Mouse (Mus musculus): Measurements from ENCODE around the gene Fbxw5.

Fbxw5 gene

DNA sequence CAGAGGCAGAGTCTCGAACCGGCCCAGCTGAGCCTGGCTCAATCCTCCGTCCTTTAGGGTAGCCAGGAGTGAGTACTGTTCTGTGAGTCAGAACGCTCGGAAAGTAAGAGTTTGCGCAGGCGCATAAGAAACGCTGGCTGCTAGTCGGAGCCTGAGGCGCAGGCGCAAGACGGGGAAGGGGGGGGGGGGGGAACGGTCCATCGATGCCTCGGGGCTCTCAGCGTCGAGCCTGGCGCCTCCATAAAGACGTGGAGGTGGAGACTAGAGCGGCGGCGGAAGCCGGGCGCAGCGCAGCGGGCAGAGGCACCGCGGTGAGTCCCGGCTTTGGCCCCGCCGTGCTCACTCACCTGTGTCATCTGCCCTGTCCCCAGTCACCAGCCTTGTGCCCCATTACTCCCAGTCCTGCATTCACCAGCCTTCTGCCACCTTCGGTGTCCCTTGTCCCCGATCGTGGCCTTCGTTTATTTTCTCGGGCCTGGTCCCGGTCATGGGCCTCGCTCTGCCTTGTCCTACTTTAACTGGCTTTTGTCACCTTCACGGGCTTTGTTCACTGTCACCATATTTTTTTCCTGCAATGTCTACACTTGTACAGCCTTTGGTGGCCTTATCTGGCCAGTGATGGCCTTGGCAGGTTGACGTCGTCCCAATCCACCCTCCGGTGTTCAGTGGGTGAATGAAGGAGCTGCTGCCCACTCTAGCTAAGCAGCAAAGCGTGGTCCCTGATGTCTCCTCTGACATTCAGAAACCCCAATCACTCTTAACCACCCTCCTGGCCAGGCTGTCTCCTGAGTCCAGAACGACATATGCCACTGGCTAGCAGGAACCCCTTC lies at the start of gene Fbxw5:
Fbxw5 (plus strand) TSS at position 175 of the 830 bp plus-strand sequence.
- peak; percentile 90 for DNase-seq

DNA sequence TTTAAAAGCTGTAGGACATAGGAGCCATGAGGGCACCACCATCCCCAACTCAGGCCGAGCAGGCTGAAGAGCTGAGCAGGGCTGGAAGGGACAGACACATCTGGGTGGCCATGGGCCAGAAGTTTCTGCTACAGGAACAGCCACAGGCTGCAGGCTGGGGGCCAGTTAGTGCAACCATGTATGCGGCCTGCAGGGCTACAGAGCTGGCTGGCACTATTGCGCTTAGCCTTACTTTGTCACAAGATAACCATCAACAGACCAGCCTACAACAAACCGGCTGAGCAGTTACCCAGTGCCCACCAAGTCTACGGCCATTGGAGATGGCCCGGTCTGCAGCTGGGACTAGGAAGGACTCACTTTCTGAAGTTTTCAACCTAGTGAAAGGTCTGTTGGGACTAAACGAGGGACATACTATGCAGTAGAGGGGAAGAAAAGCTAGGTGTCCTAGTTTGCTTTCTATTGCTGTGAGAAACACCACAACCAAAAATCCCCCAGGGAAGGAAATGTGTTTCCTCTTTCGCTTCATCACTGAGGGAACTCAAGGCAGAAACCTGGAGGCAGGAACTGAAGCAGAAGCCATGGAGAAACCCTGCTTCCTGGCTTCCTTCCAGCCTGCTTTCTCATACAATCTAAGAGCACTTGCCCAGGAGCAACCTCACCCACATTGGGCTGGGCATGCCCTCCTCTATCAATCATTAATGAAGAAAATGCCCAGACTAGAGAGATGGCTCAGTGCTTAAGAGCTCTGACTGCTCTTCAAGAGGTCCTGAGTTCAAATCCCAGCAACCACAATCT lies 49.5 kb upstream of the Fbxw5 start:
- DNase-seq = no peak

DNA sequence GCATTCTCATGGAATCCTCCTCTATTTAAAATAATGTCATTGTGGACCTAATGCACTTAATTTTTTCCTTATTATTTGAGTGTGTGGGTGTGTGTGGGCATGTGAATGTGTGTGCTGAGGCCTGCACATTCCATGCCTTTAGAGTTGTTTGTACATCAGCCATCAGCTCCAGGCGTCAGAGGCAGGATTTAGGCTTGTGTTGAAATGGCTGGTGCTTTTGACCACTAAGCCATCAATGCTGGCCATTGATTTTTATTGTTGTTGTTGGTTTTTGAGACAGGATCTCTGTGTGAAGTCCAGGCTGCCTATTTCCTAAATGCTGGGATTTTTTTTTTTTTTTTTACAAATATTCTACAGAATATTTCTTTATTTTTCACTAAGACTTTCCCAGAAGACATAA lies 47.6 kb upstream of the Fbxw5 start:
- no peak for DNase-seq

DNA sequence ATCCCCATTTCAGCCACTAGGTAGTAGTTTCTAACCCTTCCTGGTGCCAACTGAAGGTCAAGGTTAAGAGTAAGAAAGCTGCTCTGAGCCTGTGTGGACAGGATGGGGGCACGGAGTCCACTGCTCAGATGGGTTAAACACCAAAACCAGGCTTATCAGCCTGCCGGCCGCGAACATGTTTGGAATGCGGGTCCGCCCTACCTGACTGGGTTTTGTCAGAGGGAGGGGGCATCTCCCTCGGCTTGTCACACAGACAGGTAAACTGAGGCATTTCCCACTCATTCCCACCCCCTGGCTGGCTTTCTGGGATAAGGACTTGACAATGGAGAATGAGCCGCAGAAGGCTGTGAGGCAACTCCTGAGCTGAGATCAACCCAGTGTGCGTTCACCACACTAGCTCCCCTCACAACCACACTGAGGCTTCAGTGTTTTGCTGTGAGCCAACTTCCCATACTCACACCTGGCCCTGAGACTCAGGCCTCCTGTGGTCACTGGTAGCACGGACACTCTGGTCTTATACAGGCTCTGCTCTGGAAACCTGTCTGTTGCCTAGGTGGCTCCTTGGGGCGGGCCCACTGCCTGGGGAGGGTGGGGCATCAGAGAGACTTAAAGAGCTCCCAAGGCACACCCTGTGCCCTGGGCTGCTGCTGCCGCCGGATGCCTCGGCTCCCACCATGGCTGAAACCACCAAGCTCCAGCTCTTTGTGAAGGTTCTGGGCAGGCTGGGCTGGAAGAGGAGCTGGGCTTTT lies 44.2 kb upstream of the Fbxw5 start, which contains the start of gene Clic3:
Clic3 (plus strand) TSS at position 634 of the 749 bp plus-strand sequence.
- DNase-seq = no peak

DNA sequence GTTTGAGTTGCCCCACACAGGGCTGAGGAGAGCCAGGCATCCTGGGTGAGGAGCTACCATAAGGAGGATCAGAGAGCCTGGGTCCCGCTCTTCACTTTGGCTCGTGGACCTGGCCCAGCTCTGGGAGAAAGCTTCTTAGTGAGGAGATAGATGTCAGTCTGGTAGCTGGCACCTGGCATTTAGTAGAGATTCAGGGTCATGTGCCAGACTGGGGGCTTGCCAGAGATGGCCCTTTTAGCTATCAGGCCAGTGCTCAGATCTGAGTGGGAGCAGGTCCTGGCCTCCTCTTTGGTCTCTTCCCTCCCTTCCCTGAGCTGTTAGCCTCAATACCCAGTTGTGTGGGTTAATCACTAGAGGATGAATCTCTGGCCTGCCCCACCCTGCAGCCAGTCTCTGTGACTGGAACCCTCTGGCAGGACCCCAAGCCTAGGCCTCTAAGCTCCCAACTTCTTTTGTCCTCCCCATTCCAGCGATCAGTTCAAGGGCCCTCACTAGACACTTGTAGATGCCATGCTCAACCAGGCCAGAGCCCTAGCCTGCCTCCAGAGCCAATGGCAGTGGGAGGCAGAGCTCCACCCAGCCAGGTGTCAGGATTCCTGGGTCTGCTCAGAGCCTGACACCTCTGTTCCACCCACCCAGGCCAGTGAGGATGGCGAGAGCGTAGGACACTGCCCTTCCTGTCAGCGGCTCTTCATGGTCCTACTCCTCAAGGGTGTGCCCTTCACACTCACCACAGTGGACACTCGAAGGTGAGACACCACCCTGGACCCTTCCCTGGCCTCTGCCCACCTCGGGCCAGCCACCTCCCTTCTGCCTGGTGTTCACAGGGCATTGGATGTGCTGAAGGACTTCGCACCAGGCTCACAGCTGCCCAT lies 43.3 kb upstream of the Fbxw5 start:
- peak; percentile 74 for DNase-seq

DNA sequence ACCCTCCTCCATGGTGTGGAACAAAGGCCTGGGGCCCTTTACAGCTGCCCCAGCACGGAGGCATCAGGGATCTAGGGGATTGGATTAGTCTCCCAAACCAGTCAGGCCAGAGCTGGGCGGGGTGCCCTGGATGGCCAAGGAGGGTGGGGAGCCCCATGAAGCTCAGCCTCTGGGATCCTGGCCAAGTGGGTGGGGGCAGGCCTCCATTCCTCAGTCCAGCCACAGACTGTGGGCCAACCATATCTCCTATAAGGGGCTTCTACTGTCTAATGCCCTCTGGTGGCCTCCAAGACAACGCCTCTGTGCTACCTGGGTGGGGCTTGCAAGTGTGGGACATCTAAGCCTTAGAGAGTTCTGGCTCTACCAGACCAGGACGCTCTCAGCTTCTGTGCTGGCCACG lies 41.6 kb upstream of the Fbxw5 start:
- peak; percentile 73 for DNase-seq

DNA sequence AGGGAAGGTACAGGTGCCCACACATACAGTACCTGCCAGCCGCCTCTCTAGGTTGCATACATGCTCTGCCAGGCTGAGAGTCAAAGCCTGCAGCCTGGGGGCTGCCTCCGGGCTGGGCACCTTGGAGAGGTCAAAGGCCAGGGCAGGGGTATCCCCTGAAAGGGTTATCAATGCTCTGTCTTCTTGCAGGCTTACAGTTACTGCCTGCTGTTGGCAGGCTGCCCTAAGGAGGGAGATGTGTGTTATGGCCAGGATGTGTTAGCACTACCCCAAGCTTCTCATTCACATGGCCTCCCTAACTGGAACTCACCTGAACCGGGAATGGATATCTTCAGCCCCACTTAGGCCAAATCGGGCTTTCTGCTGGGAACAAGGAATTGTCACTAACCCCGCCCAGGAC lies 40.4 kb upstream of the Fbxw5 start:
- peak; percentile 84 for DNase-seq

DNA sequence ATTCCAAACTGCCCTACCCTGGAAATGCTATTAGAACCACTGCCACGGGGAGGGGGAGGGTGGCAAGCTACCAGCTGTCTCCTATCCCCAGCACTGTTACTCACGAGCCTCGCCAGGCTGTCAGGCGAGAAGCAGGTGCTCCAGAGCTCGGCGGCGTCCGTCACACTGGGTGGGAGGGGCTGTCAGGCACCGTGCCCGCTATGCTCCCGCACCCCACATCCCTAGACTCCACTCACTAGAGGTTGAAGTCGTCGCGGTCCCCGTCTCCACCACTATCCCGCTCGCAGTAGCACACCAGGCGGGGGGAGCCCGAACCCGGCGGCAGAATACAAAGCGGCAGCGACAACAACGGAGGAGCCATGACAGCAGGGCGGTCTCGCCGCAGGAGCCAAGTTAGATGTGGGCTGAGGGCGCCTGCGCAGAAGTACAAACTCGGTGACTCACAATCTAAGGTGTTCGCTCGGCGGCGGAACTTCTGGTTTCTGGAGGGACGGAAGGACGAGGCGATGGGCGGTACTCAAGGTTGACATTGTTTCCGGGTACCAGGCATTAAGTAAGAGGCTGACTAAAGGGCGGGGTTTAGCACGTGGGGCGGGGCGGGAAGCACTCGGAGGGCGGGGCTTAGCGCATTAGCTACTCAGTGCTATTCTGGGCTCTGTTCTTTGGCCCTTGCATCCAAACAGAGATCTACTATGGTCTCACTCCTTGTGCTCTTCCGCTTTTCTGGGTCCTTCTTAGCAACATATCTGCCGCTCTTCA lies 39.8 kb upstream of the Fbxw5 start, which contains the start of gene Paxx:
Paxx (minus strand) TSS at position 544 of the 759 bp plus-strand sequence.
- peak; percentile 97 for DNase-seq

DNA sequence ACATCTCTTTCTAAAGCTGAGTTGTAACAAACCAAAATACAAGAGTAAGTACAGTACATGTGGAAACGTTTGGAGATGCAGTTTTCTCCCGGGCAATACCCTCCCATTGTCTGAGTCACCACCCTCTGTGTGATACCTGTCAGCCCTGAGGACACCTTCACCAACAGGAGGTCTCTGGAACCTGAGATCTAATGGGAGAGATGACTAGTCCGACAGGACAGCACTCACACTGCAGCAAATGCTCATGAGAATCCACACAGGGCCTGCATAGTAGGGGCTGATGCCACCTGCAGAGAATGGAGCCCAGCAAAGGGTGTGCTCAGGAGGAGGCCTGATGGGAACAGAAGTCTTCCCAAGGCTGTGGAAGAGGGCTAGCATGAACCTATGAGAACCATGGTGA lies 39.1 kb upstream of the Fbxw5 start:
- DNase-seq = peak; percentile 67

DNA sequence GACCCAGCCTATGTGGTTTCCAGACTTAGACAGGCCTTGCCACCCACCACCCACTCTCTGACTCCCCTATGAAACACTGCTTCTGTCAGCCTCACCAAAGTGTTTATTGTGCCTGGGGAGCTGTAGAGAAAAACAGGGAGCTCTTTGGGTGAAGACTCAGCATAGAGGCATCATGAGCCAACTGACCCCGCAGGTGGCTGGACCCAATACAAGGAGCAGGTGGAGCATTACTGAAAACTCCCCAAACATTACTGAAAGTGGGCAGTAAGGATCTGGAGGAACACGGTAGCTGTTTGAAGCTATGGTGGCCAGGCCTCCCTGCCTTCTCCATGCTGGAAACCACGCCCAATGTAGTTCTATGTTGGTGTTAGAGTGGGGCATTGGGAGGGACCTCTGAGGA lies 36.9 kb upstream of the Fbxw5 start:
- peak; percentile 78 for DNase-seq

DNA sequence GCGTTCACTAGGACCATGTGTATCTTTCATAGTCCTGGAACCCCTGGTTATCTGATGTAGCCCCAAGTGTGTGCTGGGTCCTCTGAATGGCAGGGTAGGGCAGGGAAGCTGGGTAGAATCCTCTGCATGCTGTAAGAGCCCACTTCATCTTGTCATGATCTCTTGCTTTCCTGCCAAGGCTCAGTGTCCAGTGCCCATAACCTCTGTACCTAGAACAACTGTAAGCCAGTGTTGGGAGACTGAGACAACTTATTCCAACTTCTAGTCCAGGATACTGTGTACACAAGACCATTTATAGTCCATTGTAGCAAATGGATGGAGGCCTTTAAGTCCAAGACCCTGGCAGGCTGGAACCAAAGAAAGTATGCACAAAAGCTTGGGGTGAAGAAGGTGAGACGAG lies 35.3 kb upstream of the Fbxw5 start:
- no peak for DNase-seq

DNA sequence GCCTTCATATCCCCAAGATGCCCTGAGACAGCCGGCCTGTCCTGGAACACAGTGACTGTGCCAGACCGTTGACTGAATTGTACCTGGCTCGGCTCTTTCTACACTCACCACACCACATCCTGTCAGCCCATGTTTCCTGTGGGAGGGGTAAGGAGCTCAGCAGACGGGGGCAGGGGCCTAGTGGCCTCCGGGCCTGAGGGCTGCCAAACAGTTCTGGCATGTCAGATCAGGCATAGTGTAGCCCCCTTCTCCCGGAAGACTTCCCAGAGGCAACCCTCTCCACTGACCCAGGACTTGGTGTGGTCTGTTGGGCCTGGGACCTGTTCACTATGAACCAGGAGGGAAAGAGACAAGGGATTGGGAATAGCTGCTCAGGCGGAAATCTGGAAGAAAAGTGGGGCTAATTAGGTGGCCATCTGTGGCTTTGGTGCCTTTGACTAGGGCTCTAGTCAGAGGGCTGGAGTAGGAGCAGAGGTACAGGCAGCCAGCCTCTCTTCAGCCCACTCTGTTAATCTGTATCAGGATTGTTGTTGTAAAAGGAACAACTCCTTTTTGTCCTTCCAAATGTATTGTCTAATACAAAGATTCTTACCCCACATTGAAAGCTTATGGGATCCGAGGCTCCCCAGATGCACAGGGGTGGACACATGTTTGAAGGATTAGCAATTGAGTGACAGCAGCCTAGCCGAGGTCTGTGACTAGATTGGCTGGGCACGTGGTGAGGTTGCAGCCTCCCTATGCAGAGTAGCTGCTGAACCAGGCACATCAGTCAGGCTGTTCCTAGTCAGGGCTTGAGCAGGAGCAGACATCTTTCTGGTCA lies 34.5 kb upstream of the Fbxw5 start:
- DNase-seq = peak; percentile 73

DNA sequence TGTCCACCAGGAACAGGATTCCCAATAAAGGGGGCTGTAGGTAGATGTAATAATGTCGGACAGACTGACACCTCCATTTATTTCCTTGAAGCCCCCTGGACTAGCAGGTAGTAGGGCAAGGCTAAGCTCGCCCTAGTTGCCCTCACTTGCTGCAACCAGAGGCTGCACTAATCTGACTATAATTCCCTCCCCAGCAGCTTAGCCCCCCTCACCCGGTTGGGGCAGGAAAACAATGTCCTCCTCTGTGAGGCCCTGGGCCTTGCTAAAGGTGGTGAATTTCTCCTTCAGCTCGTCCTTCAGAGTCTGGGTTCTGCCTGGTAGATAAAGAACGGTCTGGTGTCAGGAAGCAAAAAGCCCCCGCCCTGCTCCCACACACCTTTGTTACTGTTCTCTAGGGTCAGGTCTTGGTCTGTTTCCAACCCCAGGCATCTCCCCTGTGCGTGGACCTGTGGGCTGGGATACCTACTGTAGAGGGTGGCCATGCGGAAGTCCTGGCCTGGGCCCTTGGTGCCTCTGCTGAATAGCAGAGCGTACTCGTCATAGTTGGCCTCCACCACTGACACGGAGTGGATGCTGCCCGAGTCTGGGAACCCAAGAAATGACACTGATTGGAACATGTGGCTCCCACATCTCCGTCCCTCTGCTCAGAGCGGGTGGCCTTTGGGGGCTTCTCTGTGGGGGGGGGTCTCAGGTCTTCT lies 32.8 kb upstream of the Fbxw5 start:
- DNase-seq = peak; percentile 54

DNA sequence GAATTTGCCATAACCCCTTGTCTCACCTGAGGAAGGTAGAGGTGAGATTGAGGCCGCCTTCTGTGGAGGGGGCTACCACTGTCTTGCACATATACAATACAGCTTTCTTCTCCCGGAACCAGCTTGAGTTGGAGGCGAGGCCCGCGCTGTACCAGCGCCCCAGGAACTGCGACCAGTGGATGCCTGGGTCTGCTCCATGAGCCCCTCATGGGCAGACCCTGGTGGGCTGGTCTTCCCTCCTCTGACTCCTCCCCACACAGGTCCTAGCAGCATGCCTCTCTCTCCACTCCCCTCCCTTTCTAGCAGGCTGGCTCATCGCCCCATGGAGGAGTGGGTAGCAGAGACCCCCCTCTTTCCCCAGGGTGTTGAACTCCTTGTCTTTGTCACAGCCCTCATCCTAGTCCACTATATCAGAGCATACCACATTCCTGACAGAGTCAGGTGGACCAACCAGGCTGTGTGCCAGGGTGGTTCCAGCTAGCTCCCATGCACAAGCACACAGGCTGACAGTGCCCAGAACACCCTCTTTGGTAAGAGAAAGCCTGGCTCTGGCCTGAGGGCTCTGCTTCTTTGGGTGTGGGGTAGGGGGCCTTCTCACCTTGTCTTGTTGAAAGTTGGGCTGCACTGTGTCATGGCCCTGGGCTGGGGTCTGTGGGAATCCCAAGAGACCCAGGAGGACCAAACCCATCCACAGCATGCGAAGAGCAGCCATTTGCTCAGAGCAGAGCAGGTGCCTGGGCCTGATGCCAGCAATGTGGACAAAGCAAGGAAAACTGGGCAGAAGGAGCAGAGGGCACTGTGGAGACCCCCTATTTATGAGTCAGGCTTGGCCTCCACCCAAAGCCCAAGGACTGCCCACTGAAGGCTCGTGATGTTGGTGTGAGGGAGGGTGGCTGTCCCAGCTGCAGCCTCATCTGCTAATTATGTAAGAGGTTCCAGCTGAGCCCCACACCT lies 31.3 kb upstream of the Fbxw5 start:
- DNase-seq = peak; percentile 82

DNA sequence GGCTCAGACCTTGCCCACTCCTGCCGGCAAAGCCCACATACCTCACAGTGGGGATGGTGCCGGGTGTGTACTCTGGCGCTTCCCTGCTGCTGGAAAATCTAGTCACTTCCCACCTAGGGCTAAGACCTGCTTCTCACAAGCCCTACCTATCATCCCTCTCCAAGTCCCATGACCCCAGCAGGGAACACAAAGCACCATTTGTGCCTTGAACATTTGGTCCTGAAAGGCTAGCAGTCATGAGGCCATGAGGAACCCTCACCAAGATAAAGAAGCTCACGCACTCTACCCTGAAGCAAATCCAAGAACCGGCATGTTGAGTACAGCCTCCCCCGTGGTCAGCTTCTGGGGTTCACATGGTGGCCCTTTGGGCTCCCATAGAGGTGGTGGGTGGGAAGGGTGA lies 30.6 kb upstream of the Fbxw5 start, which contains the start of gene Ptgds:
Ptgds (minus strand) TSS at position 78 of the 400 bp plus-strand sequence.
- no peak for DNase-seq

DNA sequence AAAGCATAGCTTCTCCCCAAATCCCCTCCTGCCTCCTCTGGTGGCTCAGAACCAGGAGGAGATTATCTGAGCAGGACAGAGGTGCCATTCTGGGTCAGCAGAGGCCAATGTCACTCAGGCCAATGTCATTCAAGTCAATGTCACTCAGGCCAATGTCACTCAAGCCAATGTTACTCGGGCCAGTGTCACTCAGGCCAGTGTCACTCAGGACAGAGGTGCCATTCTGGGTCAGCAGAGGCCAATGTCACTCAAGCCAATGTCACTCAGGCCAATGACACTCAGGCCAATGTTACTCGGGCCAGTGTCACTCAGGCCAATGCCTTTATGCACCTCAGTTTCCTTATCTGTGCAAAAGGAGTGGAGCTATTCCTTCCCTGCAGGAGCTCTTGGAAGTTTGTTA lies 28.0 kb upstream of the Fbxw5 start:
- no peak for DNase-seq

DNA sequence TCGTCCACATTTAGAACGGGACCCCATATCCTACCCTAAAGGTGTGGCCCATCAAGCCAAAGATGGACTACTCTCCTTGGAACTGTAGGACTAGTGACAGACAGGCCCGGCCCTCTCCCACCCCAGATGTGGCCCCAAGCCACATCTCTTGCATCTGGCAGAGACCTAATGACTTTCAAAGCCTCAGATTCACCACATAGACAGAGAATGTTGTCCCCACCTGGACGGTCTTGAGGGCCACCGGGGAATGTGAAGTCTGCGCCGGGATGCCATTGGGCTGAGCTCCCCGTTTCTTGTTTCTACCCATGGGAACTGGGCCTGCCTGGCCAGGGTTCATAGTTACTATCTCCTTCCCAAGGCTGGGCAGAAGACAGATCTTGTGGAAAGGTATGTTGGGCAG lies 23.0 kb upstream of the Fbxw5 start:
- DNase-seq = no peak

DNA sequence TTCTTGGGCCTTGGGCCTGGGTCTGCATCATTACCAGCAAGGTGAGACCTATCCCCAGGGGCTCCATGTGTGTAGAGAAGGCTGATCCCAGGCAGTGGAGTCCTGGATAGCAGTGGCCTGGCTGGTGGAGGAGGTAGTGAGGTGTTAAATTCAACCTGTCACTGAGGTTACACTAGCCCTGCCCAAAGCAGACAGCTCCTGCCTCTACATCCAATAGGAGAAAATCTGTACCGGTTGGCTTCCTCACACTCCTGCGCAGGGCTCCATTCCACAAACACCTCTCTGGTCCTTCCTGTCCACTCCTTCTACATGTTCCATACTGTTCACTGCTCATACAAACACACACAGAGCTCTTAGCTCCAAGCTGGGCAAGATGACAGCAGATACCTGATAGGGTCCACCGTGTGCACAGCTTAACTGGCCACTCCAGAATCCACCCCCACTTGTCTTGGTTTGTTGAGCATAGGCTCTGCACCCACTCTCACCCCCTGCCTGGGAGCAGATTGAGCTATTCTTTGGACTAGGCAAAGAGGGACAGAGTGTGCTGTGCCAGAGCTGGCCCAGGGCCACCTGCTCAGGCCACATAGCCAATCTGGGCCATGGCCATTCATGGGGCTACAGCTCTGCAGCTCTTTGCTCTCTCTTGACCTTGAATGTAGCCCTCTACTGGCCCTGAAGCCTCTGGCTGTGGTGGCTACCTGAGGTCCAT lies 22.4 kb upstream of the Fbxw5 start:
- peak; percentile 99 for DNase-seq

All from cerebellum, adult 9-11 months (tissue).